Mouse (Mus musculus) gastrocnemius, postnatal 25 days (tissue): ENCODE results near the gene Speer4b. TPM values are rescaled to one million over a fixed set of nuclear protein-coding genes. Genes with fewer than 3 reads are reported as not detected.
"Not testable (repeated sequence)": the region's sequence is repeated elsewhere in the genome, so short reads cannot be mapped to it uniquely, and the experiment has no call there.

Source experiments
- DNase-seq: peaks from one replicate; pipeline ENCODE4 v3.0.0; 2022
- long read RNA-seq, 2 experiments: library from polyadenylated mRNA; stranded (forward); transcript quantifications; one replicate each; pipeline ENCODE4 v2.0.0; 2021
- total RNA-seq, 2 experiments: library from RNA; stranded (reverse); gene quantifications; 1 replicate in 1 of 2; 2 replicates in 1 of 2; pipeline ENCODE4 v1.2.3; 2021

The Speer4b gene
- not detected for total RNA-seq
- long read RNA-seq, experiment 1: 0 reads
- long read RNA-seq, experiment 2: 0 reads

DNA sequence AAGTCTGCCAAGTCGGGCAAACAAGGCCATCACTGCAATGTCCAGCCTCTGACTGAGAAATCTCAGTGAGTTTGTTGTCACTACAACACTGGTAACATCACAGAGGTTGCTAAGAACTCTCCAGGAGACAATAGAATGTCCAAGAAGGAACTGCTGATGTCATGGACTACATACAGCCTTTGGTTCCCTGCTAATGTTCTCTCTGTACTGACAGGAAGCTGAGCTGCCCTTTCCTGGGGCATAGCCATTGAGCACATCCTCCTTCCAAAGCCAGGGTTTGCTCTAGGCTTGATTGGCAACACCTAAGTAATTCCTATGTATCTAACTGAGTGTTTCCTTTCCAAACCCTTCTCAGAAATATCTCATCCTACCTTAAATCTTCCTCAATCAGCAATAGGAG, at the start of gene Speer4b:
Gene Speer4b (minus strand): TSS at position 101 of the 400 bp plus-strand sequence.
- DNase-seq: not testable (repeated sequence)

- no peak for DNase-seq
Observed at GRCm38 (mm10) chr5:27549291-27549690, 48.1 kb upstream of the Speer4b start.

DNA sequence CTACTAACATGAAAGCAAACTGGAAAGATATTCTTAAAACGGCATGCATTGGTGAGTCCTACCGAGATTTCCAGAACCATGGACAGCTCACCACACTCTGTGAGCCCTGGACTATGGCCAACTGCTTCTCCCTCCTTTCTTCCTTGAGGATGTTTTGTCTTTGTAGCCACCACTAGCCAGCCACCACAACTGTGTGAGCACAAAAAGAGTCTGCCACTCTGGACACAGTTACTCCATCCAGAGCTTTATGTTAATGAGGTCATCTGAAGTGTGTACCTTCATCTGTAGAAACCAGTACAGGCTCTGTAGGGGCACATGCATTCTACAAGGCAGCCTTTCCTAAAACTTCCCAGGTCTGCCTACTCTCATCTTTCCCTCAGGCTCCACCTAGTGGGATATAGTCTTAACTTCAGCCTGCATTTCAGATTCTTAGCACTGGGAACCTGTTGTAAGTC, 43.6 kb upstream of the Speer4b start:
- DNase-seq: no peak

GRCm38 (mm10) chr5:27526906-27527305, 25.7 kb upstream of the Speer4b start:
- DNase-seq: no peak

GRCm38 (mm10) chr5:27518716-27519115, 17.5 kb upstream of the Speer4b start:
- DNase-seq: no peak

- no peak for DNase-seq
Observed at GRCm38 (mm10) chr5:27490942-27491341, 10.3 kb downstream of the Speer4b start.

- no peak for DNase-seq
Observed at GRCm38 (mm10) chr5:27486138-27486537, 15.1 kb downstream of the Speer4b start.

DNA sequence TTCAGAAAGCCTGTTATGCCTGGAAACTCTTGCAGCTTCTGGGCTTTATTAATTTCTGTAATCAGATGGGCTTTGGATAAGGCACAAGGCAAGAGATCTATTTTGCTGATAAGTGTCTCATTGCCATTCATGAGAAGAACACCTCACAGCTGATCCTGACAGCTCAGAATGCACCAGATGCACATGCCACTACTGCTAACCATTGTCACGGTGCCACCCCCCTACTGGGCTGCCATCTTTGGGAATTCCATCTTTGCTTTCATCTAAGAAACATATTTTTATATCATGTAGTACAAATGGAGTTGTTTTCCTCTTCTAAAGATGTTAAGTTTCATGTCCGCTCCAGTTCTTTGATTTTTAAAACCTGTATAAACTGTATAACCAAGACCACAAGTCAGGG, 19.5 kb downstream of the Speer4b start:
- no peak for DNase-seq

- no peak for DNase-seq
Observed at GRCm38 (mm10) chr5:27474964-27475465, 26.2 kb downstream of the Speer4b start.

DNA sequence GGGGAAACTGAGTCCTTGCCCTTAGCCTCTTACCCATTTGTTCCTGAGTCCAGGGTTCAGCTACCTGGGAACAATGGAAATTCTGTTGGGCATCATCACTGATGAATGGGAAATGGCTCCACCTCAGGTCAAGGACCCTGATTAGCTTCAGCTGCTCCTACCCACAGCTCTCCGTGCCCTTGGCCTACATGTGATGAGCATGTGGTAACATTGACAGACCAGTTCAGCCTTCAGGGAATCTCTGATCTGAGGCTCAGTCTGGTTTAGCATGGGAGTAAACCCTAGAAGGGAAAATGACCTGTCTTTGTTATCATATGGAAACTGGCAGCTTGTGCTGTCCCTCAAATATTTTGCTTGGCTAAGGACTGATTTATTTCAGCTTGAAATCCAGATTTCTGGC, 43.6 kb downstream of the Speer4b start:
- DNase-seq: no peak

GRCm38 (mm10) chr5:27456981-27457380, 44.3 kb downstream of the Speer4b start:
- no peak for DNase-seq

GRCm38 (mm10) chr5:27454386-27454785, 46.9 kb downstream of the Speer4b start:
- no peak for DNase-seq

GRCm38 (mm10) chr5:27453201-27453845, 47.9 kb downstream of the Speer4b start:
- no peak for DNase-seq
